Mouse (Mus musculus) hindbrain, embryonic 10.5 days (tissue): ENCODE results near the gene Pla2g6. TPM values are rescaled to one million over a fixed set of nuclear protein-coding genes. Genes with fewer than 3 reads are reported as not detected.

Source experiments
- DNase-seq: peaks from one replicate; pipeline ENCODE4 v3.0.0-alpha.2; 2017; ENCODE audit warnings: low spot score
- H3K27ac ChIP-seq: fragments of 300-500 bp; sonication (generic); 2 replicates; pipeline ENCODE4 v1.5.1; 2016; ENCODE audit warnings: mild to moderate bottlenecking, moderate library complexity
- H3K27me3 ChIP-seq: fragments of 300-500 bp; sonication (generic); 2 replicates; pipeline ENCODE4 v1.6.1; 2016; ENCODE audit warnings: mild to moderate bottlenecking; ENCODE audit not compliant: poor library complexity, insufficient read depth, severe bottlenecking
- H3K36me3 ChIP-seq: fragments of 300-500 bp; sonication (generic); 2 replicates; pipeline ENCODE4 v1.6.1; 2016; ENCODE audit warnings: mild to moderate bottlenecking, moderate library complexity
- H3K4me1 ChIP-seq: fragments of 300-500 bp; sonication (generic); replicated peaks from 2 replicates; pipeline ENCODE4 v1.6.1; 2016; ENCODE audit warnings: mild to moderate bottlenecking
- H3K4me3 ChIP-seq: fragments of 300-500 bp; sonication (generic); 2 replicates; pipeline ENCODE4 v1.5.1; 2016; ENCODE audit warnings: mild to moderate bottlenecking, moderate library complexity
- H3K9me3 ChIP-seq: fragments of 300-500 bp; sonication (generic); 2 replicates; pipeline ENCODE4 v1.6.1; 2016; ENCODE audit warnings: mild to moderate bottlenecking, moderate library complexity
- WGBS: fragments of 180-500 bp; shearing (Covaris S2); methylation state at CpG from one replicate; pipeline ENCODE4 v1.1.7; 2016; 5-methylcytosine and 5-hydroxymethylcytosine counted together
- polyA plus RNA-seq: library from polyadenylated mRNA; unstranded; fragments of >200 nt; fragmentation: Nextera tagmentation; extraction: Ambion mirVana; gene quantifications from 2 replicates; pipeline ENCODE4 v1.2.1, GENCODE M21; 2016

Pla2g6 gene
- polyA plus RNA-seq, 1 experiment from 2014 or later: 25.3 TPM

GRCm38 (mm10) chr15:79277728-79278127 is 50.5 kb downstream of the Pla2g6 start:
- no peak overlapping the region for H3K4me3 ChIP-seq
- 69% methylated on average over 10 of the region's 10 CpGs for WGBS

GRCm38 (mm10) chr15:79273020-79273419 is 55.2 kb downstream of the Pla2g6 start:
- DNase-seq: no peak
- Histone ChIP-seq H3K36me3 (no peaks in the 10 kb centered on the region), H3K27ac (no peak overlapping the region), H3K27me3 (peaks cover 39% of the 10 kb centered on the region), H3K4me1 (peaks cover 25% of the 10 kb centered on the region), H3K9me3 (peaks cover 7% of the 10 kb centered on the region; the same call in 1 of the 2 replicates), H3K4me3 (no peak overlapping the region)
- WGBS: 55% methylated on average over 10 of the region's 10 CpGs

More at GRCm38 (mm10) chr15:79277728-79278127, 50.5 kb downstream of the Pla2g6 start:
- H3K27ac ChIP-seq: no peak overlapping the region
- no peaks in the 10 kb centered on the region for H3K36me3 ChIP-seq
- H3K9me3 ChIP-seq: peaks cover 7% of the 10 kb centered on the region; the same call in 1 of the 2 replicates
- peaks cover 12% of the 10 kb centered on the region for H3K27me3 ChIP-seq
- DNase-seq: no peak
- H3K4me1 ChIP-seq: peaks cover 11% of the 10 kb centered on the region

DNA sequence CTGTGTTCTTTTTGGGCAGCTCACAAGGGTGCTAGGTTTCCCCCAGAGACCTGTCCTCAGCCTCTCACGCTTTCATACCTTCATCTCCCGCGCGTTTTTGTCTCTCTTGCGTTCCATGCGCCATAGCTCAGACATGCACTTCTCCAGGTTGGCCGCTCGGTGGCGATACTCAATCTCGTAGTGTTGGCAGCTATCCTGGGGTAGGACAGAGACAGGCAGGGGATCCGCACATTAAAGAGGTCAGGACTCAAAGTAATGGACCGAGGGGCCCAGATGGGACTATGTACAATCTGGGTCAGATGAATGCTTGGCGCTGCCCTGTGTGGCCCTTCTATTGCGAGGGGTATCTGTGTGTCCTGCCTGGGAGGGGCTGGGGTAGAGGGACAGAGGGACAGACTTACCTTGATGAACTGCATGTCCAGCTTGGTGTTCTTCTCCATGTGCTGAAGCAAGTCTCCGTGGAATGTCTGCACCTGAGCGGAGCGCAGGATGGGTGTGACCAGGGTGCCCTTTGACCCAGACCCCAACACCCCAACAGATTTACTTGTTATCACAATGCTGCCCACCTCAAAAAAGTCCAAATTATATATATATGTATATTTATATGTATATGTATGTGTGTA is 57.0 kb downstream of the Pla2g6 start:
- H3K27ac ChIP-seq: peak overlapping the region; percentile 81
- H3K27me3 ChIP-seq: peaks cover 48% of the 10 kb centered on the region
- 13% methylated on average over 17 of the region's 17 CpGs for WGBS
- 0 out of 2 replicates have a peak, but pooled peaks cover under 1% of the 10 kb centered on the region for H3K9me3 ChIP-seq
- peaks cover 25% of the 10 kb centered on the region for H3K4me1 ChIP-seq
- DNase-seq: peak; percentile 69
- H3K4me3 ChIP-seq: peak overlapping the region; percentile 58
- H3K36me3 ChIP-seq: no peaks in the 10 kb centered on the region

DNA sequence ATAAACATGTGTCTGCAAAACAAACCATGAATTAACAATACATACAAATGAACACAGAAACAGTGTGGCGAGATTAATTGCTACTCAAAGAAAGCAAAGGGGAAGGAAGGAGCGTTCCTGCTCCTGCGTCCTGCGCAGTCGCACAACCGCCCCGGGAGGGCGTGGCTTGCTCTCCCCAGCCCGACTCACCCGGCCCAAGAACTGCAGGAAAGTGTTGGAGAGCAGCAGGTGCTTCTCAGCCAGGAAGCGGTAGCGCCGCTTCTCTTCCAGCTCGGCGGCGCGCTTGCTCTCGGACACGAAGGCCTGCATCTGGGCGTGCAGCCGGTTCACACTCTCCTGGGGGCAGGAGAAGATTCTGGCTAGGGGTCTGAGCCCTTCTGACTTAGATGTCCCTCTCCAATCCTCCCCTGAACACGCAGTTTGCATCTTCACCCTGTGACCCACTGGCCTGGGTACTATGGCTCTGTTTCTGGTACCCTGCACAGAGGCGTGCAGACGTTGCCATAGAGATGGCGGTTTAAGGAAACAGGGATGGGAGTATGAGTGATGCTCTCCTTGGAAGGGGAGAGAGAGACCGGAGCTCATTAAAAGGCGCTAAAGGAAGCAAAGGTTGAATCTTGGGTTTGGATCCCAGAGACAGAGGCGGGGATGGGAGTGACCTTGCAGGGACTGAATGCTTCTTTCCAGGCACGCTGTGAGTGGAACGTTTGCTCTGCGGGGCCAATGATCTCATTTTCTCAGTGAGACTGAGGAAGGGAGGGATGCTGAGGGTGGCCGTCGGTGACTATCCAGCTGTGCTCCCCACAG is 57.7 kb downstream of the Pla2g6 start:
- H3K27me3 ChIP-seq: peaks cover 53% of the 10 kb centered on the region
- DNase-seq: peak; percentile 72
- no peaks in the 10 kb centered on the region for H3K9me3 ChIP-seq
- WGBS: under 1% methylated on average over 33 of the region's 33 CpGs
- H3K36me3 ChIP-seq: no peaks in the 10 kb centered on the region
- peaks cover 25% of the 10 kb centered on the region for H3K4me1 ChIP-seq
- H3K27ac ChIP-seq: peak overlapping the region; percentile 81
- peak overlapping the region; percentile 58 for H3K4me3 ChIP-seq

DNA sequence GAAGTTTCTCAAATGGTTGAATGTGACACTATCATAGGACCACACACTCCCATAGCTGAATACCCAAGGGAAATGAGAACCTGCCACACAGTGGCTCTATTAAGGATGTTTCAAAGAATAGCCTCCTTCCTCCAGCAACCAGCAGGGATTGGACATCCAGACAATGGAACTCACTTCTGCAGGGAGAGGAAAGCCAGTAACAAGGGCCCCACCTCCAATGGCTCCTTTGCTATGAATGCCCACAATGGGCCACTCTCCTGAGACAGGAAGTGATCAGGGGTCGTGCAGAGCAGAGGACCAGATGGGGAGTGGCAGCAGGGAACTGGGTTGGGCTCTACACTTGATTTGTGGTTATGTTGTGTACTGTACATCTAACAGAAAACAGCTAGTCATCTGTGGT is 59.7 kb downstream of the Pla2g6 start:
- Histone ChIP-seq H3K9me3 (no peaks in the 10 kb centered on the region), H3K36me3 (no peaks in the 10 kb centered on the region), H3K27me3 (peaks cover 67% of the 10 kb centered on the region), H3K27ac (no peak overlapping the region), H3K4me1 (peaks cover 25% of the 10 kb centered on the region), H3K4me3 (no peak overlapping the region)
- 33% methylated on average over 1 of the region's 1 CpGs for WGBS
- no peak for DNase-seq

DNA sequence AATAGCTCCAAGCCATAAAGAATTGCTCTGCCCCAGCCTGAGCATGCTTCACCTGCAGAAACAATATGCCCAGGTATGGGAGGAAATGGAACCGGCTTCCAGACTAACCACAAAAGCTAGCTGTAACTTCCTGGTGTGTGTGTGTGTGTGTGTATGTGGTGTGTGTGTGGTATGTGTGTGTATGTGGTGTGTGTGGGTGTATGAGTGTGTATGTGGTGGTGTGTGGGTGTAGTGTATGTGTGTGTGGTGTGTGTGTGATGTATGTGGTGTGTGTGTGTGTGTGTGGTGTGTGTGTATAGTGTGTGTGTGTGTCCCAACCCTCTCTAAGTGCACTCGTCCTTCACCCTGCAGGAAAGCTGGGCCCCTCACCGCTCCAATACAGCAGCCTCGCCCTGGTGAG is 62.8 kb downstream of the Pla2g6 start:
- Histone ChIP-seq H3K27ac (no peak overlapping the region), H3K27me3 (peaks cover 74% of the 10 kb centered on the region), H3K9me3 (no peaks in the 10 kb centered on the region), H3K36me3 (no peaks in the 10 kb centered on the region), H3K4me3 (no peak overlapping the region), H3K4me1 (peaks cover 30% of the 10 kb centered on the region)
- 70% methylated on average over 4 of the region's 4 CpGs for WGBS
- DNase-seq: no peak

- Histone ChIP-seq H3K27me3 (peaks cover 82% of the 10 kb centered on the region), H3K36me3 (no peaks in the 10 kb centered on the region), H3K4me3 (no peak overlapping the region), H3K4me1 (peaks cover 28% of the 10 kb centered on the region), H3K9me3 (no peaks in the 10 kb centered on the region), H3K27ac (no peak overlapping the region)
- 90% methylated on average over 6 of the region's 6 CpGs for WGBS
- DNase-seq: no peak
Measured at GRCm38 (mm10) chr15:79263726-79264125, 64.5 kb downstream of the Pla2g6 start.

GRCm38 (mm10) chr15:79262786-79263309 is 65.3 kb downstream of the Pla2g6 start:
- Histone ChIP-seq H3K4me1 (peaks cover 30% of the 10 kb centered on the region), H3K4me3 (no peak overlapping the region), H3K36me3 (no peaks in the 10 kb centered on the region), H3K27ac (no peak overlapping the region), H3K9me3 (no peaks in the 10 kb centered on the region), H3K27me3 (peaks cover 87% of the 10 kb centered on the region)
- DNase-seq: no peak
- 89% methylated on average over 3 of the region's 3 CpGs for WGBS

DNA sequence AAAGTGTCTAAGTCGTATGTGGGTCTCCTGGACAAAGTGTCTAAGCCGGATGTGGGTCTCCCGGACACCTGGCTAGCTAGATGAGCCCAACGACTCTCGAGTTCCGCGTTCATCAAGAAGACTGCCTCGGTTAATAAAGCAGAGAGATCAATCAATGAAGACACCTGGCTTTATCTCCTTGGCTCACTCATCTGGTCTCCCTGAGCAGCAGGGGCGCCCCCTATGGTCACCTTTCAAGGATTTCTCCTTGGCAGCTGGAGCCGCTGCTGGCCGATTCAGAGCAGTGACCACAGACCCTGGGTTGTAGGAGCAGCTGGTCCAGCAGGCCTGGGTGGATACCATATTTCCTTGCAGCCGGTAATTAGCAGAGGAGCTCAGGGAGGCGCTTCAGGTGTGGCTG is 65.8 kb downstream of the Pla2g6 start:
- Histone ChIP-seq H3K36me3 (no peaks in the 10 kb centered on the region), H3K27ac (no peak overlapping the region), H3K9me3 (no peaks in the 10 kb centered on the region), H3K4me1 (peaks cover 30% of the 10 kb centered on the region), H3K4me3 (peak overlapping the region; percentile 82), H3K27me3 (peaks cover 85% of the 10 kb centered on the region)
- WGBS: 19% methylated on average over 13 of the region's 13 CpGs
- peak; percentile 66 for DNase-seq

GRCm38 (mm10) chr15:79261757-79262156 is 66.4 kb downstream of the Pla2g6 start:
- WGBS: under 1% methylated on average over 28 of the region's 28 CpGs
- H3K4me1 ChIP-seq: peaks cover 30% of the 10 kb centered on the region
- peaks cover 80% of the 10 kb centered on the region for H3K27me3 ChIP-seq

GRCm38 (mm10) chr15:79261095-79261725 is 67.0 kb downstream of the Pla2g6 start:
- 1% methylated on average over 60 of the region's 62 CpGs for WGBS
- H3K27ac ChIP-seq: peak overlapping the region; percentile 85
- H3K36me3 ChIP-seq: no peaks in the 10 kb centered on the region
- H3K4me3 ChIP-seq: peak overlapping the region; percentile 82
- no peaks in the 10 kb centered on the region for H3K9me3 ChIP-seq
- peaks cover 80% of the 10 kb centered on the region for H3K27me3 ChIP-seq
- H3K4me1 ChIP-seq: peaks cover 30% of the 10 kb centered on the region
- peak; percentile 44 for DNase-seq

More at GRCm38 (mm10) chr15:79261757-79262156, 66.4 kb downstream of the Pla2g6 start:
- H3K9me3 ChIP-seq: no peaks in the 10 kb centered on the region
- H3K36me3 ChIP-seq: no peaks in the 10 kb centered on the region
- H3K4me3 ChIP-seq: peak overlapping the region; percentile 82
- peak; percentile 37 for DNase-seq
- peak overlapping the region; percentile 85 for H3K27ac ChIP-seq

DNA sequence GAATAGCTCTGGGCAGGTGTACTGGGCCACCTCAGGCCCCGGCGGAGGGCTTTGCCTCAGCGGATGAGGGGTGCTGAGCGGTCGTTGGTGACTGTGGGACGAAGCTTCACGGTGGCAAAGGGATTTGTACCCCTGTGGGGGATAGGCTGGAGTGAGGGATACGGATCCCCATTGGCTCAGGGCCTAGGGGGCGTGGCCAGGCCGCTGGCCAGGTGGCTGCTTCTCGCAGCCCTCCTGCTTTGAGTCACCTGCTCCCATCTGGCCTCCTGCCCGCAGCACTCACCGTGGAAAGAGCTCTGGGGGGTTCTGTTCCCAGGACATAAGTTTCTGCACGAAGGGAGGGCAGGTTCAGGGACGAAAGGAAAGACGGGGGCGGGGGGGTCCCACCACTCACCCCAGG is 69.7 kb downstream of the Pla2g6 start:
- no peak for DNase-seq
- H3K36me3 ChIP-seq: no peaks in the 10 kb centered on the region
- WGBS: 29% methylated on average over 17 of the region's 17 CpGs
- H3K4me3 ChIP-seq: no peak overlapping the region
- H3K9me3 ChIP-seq: no peaks in the 10 kb centered on the region
- peaks cover 37% of the 10 kb centered on the region for H3K4me1 ChIP-seq
- H3K27me3 ChIP-seq: peaks cover 80% of the 10 kb centered on the region
- no peak overlapping the region for H3K27ac ChIP-seq
